Mouse (Mus musculus) liver, embryonic 14.5 days (tissue): ENCODE data around the gene Serpina5.

Source experiments
- CTCF ChIP-seq: IDR thresholded peaks from 2 replicates; pipeline ENCODE4 v1.5.1; 2016; ENCODE audit warnings: antibody characterized with exemption, low read depth, control low read depth
- EP300 ChIP-seq: IDR thresholded peaks from 2 replicates; pipeline ENCODE4 v1.6.1; 2016; ENCODE audit warnings: antibody characterized with exemption, low read depth

GRCm38 (mm10) chr12:104072286-104072685, 28.6 kb upstream of the Serpina5 start:
- TF ChIP-seq CTCF = no peak
- TF ChIP-seq EP300 = no peak
